Mouse (Mus musculus) midbrain, embryonic 16.5 days (tissue): ENCODE measurements around the gene Relt. TPM values are rescaled to one million over a fixed set of nuclear protein-coding genes. Genes with fewer than 3 reads are reported as not detected.

Experiments
- ATAC-seq: fragments of 200-750 bp; cut with Nextera tagmentation; 2 replicates; pipeline ENCODE4 v1.8.0; 2017; ENCODE audit warnings: moderate TSS enrichment
- H3K27ac ChIP-seq: fragments of 300-500 bp; sonication (generic); 2 replicates; pipeline ENCODE4 v1.5.1; 2014; ENCODE audit warnings: mild to moderate bottlenecking, low read length, mixed read lengths
- H3K27me3 ChIP-seq: fragments of 300-500 bp; sonication (generic); 2 replicates; pipeline ENCODE4 v1.6.1; 2014; ENCODE audit warnings: low read depth, low read length, mixed read lengths; ENCODE audit not compliant: control insufficient read depth, insufficient read depth
- H3K36me3 ChIP-seq: fragments of 300-500 bp; sonication (generic); 2 replicates; pipeline ENCODE4 v1.6.1; 2014; ENCODE audit warnings: mild to moderate bottlenecking, low read length, moderate library complexity, mixed read lengths; ENCODE audit not compliant: control insufficient read depth, insufficient read depth
- H3K4me1 ChIP-seq: fragments of 300-500 bp; sonication (generic); 2 replicates; pipeline ENCODE4 v1.6.1; 2014; ENCODE audit warnings: mild to moderate bottlenecking, low read length, mixed read lengths; ENCODE audit not compliant: control insufficient read depth, insufficient read depth
- H3K4me2 ChIP-seq: fragments of 300-500 bp; sonication (generic); 2 replicates; pipeline ENCODE4 v1.6.1; 2014; ENCODE audit warnings: mild to moderate bottlenecking, low read length, mixed read lengths
- H3K4me3 ChIP-seq: fragments of 300-500 bp; sonication (generic); 2 replicates; pipeline ENCODE4 v1.5.1; 2014; ENCODE audit warnings: low read depth, mild to moderate bottlenecking, low read length, moderate library complexity, mixed read lengths
- H3K9ac ChIP-seq: fragments of 300-500 bp; sonication (generic); 2 replicates; pipeline ENCODE4 v1.6.1; 2014; ENCODE audit warnings: low read depth, low read length, mixed read lengths
- H3K9me3 ChIP-seq: fragments of 300-500 bp; sonication (generic); replicated peaks from 2 replicates; pipeline ENCODE4 v1.6.1; 2014; ENCODE audit warnings: mild to moderate bottlenecking, low read length, mixed read lengths; ENCODE audit not compliant: control insufficient read depth, poor library complexity, severe bottlenecking
- WGBS: fragments of 180-500 bp; shearing (Covaris S2); extraction: QIAGEN DNeasy Blood & Tissue Kit; methylation state at CpG from one replicate; pipeline ENCODE4 v1.1.7; 2014; 5-methylcytosine and 5-hydroxymethylcytosine counted together
- polyA plus RNA-seq: library from polyadenylated mRNA; unstranded; fragments of >200 nt; fragmentation: Nextera tagmentation; extraction: Ambion mirVana; gene quantifications from 2 replicates; pipeline ENCODE4 v1.2.1, GENCODE M21; 2015

The Relt gene
- polyA plus RNA-seq, 1 experiment from 2014 or later = 5.0 TPM

- H3K4me3 ChIP-seq = no peak overlapping the region
- 93% methylated on average over 7 of the region's 7 CpGs for WGBS
- no peak overlapping the region for H3K4me2 ChIP-seq
- peaks cover 19% of the 10 kb centered on the region for H3K36me3 ChIP-seq
- H3K4me1 ChIP-seq = no peaks in the 10 kb centered on the region
- H3K27me3 ChIP-seq = no peaks in the 10 kb centered on the region
- no peak for ATAC-seq
- no peak overlapping the region for H3K27ac ChIP-seq
- H3K9me3 ChIP-seq = no peaks in the 10 kb centered on the region
- H3K9ac ChIP-seq = no peak overlapping the region
These were observed 28.1 kb downstream of the Relt start for GRCm38 (mm10) chr7:100835168-100835567.

- Histone ChIP-seq H3K9me3 (no peaks in the 10 kb centered on the region), H3K4me1 (no peaks in the 10 kb centered on the region), H3K27me3 (no peaks in the 10 kb centered on the region), H3K4me2 (no peak overlapping the region), H3K4me3 (no peak overlapping the region), H3K27ac (no peak overlapping the region), H3K9ac (no peak overlapping the region), H3K36me3 (peaks cover 19% of the 10 kb centered on the region)
- WGBS = 100% methylated on average over 1 of the region's 1 CpGs
- no peak for ATAC-seq
These were observed 29.4 kb downstream of the Relt start for GRCm38 (mm10) chr7:100833859-100834258.

GRCm38 (mm10) chr7:100828549-100828948 lies 34.7 kb downstream of the Relt start:
- no peaks in the 10 kb centered on the region for H3K9me3 ChIP-seq
- WGBS = 89% methylated on average over 2 of the region's 2 CpGs
- H3K27ac ChIP-seq = no peak overlapping the region
- no peaks in the 10 kb centered on the region for H3K4me1 ChIP-seq
- H3K9ac ChIP-seq = no peak overlapping the region
- H3K4me2 ChIP-seq = no peak overlapping the region
- ATAC-seq = no peak
- H3K27me3 ChIP-seq = no peaks in the 10 kb centered on the region
- H3K4me3 ChIP-seq = no peak overlapping the region
- peaks cover 6% of the 10 kb centered on the region; the same call in 1 of the 2 replicates for H3K36me3 ChIP-seq

- Histone ChIP-seq H3K9me3 (no peaks in the 10 kb centered on the region), H3K27ac (no peak overlapping the region), H3K9ac (no peak overlapping the region), H3K4me3 (no peak overlapping the region), H3K27me3 (no peaks in the 10 kb centered on the region), H3K4me1 (no peaks in the 10 kb centered on the region), H3K4me2 (no peak overlapping the region), H3K36me3 (peaks cover 4% of the 10 kb centered on the region; the same call in 1 of the 2 replicates)
- whole genome bisulfite sequencing = 96% methylated on average over 3 of the region's 3 CpGs
- ATAC-seq = no peak
These were observed 38.6 kb downstream of the Relt start for GRCm38 (mm10) chr7:100824661-100825060.

- ATAC-seq = no peak
- Histone ChIP-seq H3K4me2 (no peak overlapping the region), H3K4me3 (no peak overlapping the region), H3K27me3 (no peaks in the 10 kb centered on the region), H3K9ac (no peak overlapping the region), H3K9me3 (no peaks in the 10 kb centered on the region), H3K27ac (no peak overlapping the region), H3K4me1 (peaks cover 18% of the 10 kb centered on the region), H3K36me3 (0 out of 2 replicates have a peak, but pooled peaks cover 2% of the 10 kb centered on the region)
- 96% methylated on average over 4 of the region's 4 CpGs for WGBS
These were observed 44.7 kb downstream of the Relt start for GRCm38 (mm10) chr7:100818401-100819064.

GRCm38 (mm10) chr7:100817442-100817760 lies 45.8 kb downstream of the Relt start:
- H3K36me3 ChIP-seq = 0 out of 2 replicates have a peak, but pooled peaks cover 2% of the 10 kb centered on the region
- no peak for ATAC-seq
- H3K9me3 ChIP-seq = no peaks in the 10 kb centered on the region
- no peak overlapping the region for H3K4me2 ChIP-seq
- H3K27ac ChIP-seq = peak overlapping the region; percentile 41; the same call in 1 of the 2 replicates
- H3K4me3 ChIP-seq = no peak overlapping the region
- WGBS = 85% methylated on average over 2 of the region's 2 CpGs
- H3K27me3 ChIP-seq = no peaks in the 10 kb centered on the region
- peaks cover 18% of the 10 kb centered on the region for H3K4me1 ChIP-seq
- no peak overlapping the region for H3K9ac ChIP-seq

- H3K4me2 ChIP-seq = no peak overlapping the region
- no peak overlapping the region for H3K9ac ChIP-seq
- no peak for ATAC-seq
- no peak overlapping the region for H3K4me3 ChIP-seq
- no peaks in the 10 kb centered on the region for H3K27me3 ChIP-seq
- 58% methylated on average over 6 of the region's 6 CpGs for WGBS
- peaks cover 18% of the 10 kb centered on the region for H3K4me1 ChIP-seq
- 0 out of 2 replicates have a peak, but pooled peaks cover 2% of the 10 kb centered on the region for H3K36me3 ChIP-seq
- peak overlapping the region; percentile 41; the same call in 1 of the 2 replicates for H3K27ac ChIP-seq
- H3K9me3 ChIP-seq = no peaks in the 10 kb centered on the region
These were observed 46.3 kb downstream of the Relt start for GRCm38 (mm10) chr7:100816759-100817441.

- 0 out of 2 replicates have a peak, but pooled peaks cover 2% of the 10 kb centered on the region for H3K36me3 ChIP-seq
- ATAC-seq = peak; percentile 80
- no peak overlapping the region for H3K9ac ChIP-seq
- peak overlapping the region; percentile 29; the same call in 1 of the 2 replicates for H3K27ac ChIP-seq
- H3K4me2 ChIP-seq = no peak overlapping the region
- H3K4me1 ChIP-seq = peaks cover 18% of the 10 kb centered on the region
- 30% methylated on average over 8 of the region's 8 CpGs for WGBS
- H3K27me3 ChIP-seq = no peaks in the 10 kb centered on the region
- H3K4me3 ChIP-seq = no peak overlapping the region
- no peaks in the 10 kb centered on the region for H3K9me3 ChIP-seq
These were observed 47.2 kb downstream of the Relt start for GRCm38 (mm10) chr7:100815900-100816570.

GRCm38 (mm10) chr7:100812641-100813040 lies 50.6 kb downstream of the Relt start:
- H3K36me3 ChIP-seq = 0 out of 2 replicates have a peak, but pooled peaks cover 2% of the 10 kb centered on the region
- H3K4me1 ChIP-seq = peaks cover 18% of the 10 kb centered on the region
- H3K9ac ChIP-seq = no peak overlapping the region
- ATAC-seq = no peak
- no peaks in the 10 kb centered on the region for H3K9me3 ChIP-seq
- no peak overlapping the region for H3K4me3 ChIP-seq
- H3K27ac ChIP-seq = no peak overlapping the region
- no peak overlapping the region for H3K4me2 ChIP-seq
- 88% methylated on average over 5 of the region's 5 CpGs for WGBS
- no peaks in the 10 kb centered on the region for H3K27me3 ChIP-seq
